Mouse (Mus musculus) T-helper 2 cell (primary cell): ENCODE measurements around the gene Cyba.

Source experiments
- in situ Hi-C: fragments of 300-600 bp; cut with MboI, MseI; formaldehyde crosslinking; loops from one replicate; pipeline ENCODE4 v1.15.1; 2025; ENCODE audit warnings: high pct_unique_total_duplicates

Gene Cyba

DNA sequence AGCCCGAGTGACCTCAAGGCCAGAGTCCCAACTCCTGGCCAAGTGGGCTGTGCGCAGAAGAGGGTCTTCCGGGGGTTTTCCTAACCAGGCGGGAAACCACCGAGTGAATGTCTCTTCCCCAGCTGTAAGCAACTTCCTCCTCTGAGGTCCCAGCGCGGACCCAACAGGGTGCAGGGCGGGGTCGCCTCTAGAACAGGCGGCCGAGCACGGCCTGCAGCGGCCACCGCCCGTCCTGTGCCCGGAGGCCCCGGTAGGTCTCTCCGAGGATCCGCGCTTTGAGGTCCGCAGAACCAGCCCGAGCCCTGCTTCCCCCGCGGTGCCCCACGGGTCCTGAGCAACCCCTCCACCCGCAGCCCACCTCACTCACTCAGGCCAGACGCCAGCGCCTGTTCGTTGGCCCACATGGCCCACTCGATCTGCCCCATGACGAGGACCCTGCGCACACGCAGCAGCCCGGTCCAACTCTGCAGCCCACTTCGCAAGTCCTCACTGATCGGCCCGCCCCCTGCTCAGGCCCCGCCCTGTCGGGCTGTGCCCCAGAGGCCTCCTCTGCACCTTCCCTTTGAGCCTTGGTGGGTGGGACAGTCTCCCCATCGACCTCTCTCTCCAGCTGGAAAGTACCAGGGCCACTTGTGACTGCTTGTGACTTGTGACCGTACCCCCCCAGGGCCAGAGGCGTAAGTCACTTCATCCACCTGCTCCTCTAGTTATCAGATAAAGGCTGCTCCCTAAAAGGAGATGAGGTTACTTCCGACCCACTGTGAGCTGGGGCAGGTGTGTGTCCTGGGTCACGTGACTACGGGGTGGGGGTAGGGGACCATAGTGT lies at the start of gene Cyba:
Cyba (minus strand) TSS at position 488 of the 826 bp plus-strand sequence.
- in situ Hi-C loops, result no loop called here

DNA sequence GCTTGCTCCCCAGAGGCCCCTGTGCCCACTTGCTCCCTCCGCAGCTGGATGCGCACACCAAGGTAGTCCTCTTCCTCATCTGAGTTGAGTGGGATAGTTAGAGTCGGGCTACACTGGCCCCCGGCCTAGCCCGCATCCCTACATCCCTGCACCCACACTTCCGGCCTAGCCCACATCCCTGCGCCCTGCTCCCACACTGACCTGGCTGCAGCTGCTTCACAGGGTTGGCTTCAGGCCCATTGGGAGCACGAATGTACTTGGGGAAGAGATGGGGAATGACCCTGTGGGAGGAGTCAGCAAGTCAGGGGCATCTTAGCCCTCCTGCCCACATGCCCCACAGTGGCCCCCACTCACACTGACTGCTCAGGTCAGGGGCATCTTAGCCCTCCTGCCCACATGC lies 49.7 kb upstream of the Cyba start:
- in situ Hi-C loops, result no loop called here

DNA sequence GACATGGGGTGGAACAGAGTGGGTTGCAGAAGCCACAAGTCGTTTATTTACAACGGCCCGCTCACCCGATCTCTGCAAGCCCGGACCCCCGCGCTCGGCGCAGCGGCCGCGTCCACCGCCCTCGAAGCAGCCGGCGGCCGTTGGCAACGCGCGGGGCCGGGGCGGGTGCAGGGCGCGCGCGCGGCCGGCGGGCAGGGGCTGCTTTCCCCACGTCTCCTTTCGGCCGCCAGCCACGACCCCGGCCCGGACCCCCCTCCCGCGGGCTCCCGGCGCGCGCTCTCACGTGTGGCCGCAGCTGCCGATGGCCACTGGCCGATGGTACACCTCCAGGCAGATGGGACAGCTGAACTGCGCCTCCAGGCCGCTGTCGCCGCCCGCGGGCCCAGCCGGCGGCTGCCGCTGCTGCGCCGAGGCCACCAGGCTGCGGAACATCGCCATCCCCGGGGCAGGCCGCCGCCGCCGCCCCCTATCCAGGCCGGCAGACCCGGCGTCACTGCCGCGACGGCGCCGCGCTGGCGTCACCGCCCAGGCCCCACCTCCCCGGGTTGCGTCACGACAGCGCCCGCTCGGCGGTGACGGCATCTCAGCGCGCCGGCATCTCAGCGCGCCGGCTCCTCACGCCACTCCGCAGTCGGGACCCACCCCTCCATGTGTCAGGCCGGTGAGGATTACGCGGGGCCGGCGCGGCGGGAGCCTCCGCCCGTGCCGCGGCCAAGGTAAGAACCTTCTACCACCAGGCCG lies 43.0 kb upstream of the Cyba start, which contains the start of the genes Rnf166 and Ctu2:
Rnf166 (minus strand) TSS at position 485 of the 741 bp plus-strand sequence.
Ctu2 (plus strand) TSS at position 564 of the 741 bp plus-strand sequence.
- in situ Hi-C loops, result no loop called here

DNA sequence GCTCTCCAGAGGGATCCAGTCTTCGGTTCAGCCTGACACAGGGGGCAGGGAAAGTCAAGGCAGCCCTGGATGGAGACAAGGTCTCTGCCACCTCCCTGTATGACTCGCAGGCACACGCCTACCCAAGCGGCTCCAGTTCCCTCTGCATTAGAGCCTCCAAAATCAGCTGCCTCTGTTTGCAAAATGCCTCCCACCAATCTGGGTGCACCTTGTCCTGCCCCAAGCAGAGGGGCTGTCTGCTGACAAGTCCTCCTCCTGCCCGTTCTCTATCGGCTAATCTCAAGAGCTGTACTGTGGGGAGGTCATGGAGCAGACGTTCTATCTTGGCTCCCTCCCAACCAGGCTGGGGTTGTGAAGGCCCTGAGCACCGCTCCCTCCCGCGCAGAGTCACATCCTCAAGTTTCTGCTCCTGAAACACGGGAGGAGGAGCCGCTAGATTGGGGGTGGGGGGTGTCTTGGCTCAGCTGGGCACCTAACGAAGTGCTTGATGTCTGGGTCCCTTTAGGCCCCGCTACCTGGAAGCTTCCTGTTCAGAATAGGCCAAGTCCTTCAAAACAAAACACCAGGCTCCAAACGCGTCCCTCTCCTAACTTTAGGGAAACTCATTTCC lies 42.3 kb upstream of the Cyba start:
- in situ Hi-C loops, result loop anchor here (5.0 kb wide), 1 partner anchor 38 kb away; no protein-coding TSS in a partner anchor

DNA sequence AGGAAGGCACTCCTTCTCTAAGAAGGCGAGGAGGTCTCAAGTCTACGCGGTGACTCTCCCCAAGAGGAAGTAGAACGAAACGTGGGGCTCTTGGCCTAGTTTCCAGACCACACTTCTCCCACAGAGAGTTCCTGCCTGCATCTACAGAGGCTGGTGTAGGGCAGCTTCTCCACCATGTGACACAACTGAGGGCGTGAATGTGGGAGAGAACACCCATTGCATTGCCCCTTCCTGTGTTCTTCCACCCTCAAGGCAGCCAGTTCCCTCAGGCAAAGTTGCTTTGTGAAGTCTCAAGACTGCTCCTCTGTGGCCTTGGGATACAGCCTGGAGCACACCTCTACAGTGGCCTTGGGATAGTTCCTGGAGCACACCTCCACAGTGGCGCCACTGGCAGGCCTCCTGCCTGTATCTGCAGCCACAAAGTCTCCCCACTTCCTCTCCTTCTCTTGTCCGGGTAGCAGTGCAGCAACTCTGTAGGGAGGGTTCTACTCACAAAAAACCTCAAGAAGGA lies 41.2 kb upstream of the Cyba start:
- in situ Hi-C loops, result loop anchor here (5.0 kb wide), 1 partner anchor 37 kb away; no protein-coding TSS in a partner anchor

DNA sequence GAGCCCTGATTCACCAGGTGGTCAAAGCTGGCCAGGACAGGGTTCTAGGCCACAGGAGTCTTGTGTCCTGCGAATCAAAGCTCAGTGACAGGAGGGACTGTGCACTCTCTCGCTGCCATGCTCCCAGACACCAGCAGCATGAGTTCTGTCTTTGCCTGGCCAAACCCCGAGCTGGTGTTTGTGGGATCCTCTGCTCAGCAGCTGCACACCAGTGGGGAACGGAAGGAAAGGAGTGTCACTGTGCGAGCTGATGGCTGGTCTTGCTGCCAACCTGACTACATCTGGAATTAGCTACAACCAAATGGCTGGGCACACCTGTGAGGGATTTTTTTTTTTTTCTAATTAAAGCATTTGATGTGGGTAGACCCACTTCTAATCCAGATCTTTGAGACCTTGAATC lies 38.0 kb upstream of the Cyba start:
- in situ Hi-C loops, result loop anchor here (5.0 kb wide), 1 partner anchor 33 kb away; no protein-coding TSS in a partner anchor

DNA sequence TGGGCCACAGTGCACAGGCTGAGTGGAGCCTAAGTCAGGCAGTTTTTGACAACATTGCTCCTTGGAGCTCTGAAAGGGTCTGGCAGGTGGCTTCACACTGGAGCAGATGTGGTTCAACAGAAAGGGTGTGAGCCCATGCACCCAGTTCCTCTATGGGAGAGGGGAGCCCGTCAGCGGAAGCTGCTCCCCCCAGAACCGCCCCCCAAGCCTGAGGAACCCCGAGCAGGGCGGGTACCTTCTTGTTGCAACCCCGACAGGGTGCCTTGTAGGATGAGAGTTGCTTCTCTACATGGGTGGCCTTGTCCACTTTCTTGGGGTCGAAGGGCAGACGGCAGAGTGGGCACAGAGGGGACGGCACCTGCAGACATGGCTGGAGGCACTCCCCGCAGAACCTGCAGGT lies 37.2 kb upstream of the Cyba start:
- in situ Hi-C loops, result loop anchor here (5.0 kb wide), 1 partner anchor 33 kb away; no protein-coding TSS in a partner anchor

DNA sequence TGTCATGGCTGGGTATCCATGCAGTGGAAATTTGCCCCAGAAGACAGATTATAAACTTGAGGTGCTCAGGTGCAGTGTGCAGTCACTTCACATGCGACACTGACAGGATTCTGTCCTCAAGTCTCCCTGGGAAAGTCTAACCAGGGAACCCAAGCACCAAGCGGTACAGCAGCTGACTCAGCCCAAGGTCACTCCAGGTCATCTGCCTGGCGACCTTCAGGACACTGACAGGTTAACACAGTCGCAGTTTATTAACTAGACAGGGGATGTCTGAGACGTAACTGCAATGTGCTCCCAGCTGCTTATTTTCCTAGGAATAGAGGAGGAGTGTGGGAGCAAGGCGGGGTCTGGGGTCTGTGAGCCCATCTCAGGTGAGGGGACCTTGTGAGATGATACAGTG lies 36.7 kb upstream of the Cyba start:
- in situ Hi-C loops, result no loop called here

DNA sequence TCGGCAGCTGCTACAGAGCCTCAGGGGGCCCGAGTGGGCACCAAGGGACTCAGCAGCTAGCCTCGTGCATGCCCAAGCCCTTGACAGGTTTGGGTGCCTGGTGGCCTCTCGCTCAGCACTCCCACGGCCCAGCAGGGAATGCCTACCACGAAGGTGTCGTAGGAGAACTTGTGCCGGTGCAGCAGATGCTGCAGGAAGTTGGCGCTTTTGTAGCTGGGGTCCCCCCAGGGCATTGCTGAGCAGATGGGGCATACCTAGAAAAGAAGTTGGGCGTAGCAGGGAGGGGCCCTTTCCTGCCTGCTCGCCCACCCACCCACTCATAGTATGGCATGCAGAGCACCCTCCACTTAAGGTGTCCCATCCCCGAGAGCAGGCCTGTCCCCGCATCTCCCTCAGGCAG lies 35.1 kb upstream of the Cyba start:
- in situ Hi-C loops, result no loop called here

DNA sequence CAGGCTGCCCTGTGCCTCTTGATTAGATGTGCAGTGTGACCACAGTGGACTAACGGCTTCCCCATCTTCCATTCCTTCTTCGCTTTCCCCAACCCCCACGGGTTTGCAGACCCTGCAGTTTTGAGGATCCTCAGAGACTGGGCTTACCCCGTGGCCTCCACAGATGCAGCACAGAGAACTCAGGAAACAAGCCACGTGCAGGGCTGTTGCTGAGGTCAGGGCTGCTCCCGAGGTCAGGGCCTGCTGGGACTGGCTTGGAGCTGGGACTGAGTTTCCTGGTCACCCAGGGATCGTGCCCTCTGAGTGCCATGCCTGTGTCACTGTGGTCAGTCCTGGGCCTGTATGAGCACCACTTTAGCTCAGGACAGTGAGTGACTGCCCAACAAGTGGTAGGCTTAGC lies 32.3 kb upstream of the Cyba start:
- in situ Hi-C loops, result no loop called here

DNA sequence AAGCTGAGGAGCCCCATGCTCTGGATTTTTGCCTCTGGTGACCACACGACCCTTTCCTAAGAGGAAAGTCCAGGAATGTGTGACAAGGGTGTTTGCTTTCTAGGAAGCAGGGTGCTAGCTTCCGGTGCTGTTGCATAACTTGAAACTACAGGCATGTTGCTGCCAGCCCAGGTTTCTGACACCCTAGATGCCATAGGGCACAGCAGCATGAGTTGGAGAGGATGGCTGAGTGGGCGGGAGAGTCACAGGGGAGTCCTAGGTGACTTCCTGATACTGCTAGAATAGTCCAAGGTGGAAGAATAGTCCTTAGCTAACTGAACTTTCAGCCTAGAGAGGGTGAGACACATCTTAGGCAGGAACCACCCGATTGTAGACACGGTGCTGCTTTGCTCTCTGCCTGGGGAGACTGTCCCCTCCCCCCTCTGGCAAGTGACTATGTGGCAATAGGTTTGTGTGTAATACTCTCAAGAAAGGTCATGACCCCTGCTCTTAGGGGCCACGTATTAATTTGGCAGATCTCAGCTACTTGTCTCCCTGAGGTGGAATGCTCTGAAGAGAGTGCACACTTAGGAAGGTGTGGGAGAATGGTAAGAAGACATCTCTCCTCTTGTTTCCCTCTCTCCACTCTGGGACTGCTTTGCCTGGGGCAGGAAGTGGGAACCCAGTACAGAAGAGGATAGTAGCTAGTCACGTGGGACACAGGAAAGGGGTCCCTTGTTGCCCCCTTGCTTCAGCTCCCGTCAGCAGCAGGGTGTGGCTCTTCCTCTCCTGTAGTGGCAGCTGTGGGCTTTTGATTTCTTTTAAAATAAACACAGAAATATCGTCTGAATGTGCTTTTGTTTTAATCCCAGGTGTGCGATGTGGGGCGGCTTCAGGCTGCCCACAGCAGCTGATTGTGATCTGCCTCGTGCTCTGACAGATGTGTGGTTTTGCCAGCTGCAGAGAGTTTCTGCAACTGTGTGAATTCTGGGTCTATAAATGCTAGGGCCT lies 31.2 kb upstream of the Cyba start:
- in situ Hi-C loops, result no loop called here

DNA sequence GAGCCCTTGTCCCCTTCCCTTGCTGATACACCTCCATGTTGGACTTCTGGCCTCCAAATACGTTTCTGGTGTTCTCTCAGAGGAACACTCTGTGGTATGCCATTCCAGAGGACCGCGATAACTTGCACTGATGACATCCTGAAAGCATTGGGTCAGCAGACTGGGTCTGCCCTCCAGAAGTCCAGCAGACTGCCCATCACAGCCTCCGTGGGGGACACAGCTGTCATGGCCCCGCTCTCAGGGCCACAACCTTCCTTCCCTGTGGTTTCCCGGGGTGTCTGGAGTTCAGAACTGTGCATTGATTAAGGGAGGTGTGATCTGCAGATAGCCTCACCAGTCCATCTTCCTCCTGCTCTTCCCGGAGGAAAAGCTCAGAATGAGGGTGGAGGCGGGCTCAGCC lies 29.8 kb upstream of the Cyba start:
- in situ Hi-C loops, result no loop called here

DNA sequence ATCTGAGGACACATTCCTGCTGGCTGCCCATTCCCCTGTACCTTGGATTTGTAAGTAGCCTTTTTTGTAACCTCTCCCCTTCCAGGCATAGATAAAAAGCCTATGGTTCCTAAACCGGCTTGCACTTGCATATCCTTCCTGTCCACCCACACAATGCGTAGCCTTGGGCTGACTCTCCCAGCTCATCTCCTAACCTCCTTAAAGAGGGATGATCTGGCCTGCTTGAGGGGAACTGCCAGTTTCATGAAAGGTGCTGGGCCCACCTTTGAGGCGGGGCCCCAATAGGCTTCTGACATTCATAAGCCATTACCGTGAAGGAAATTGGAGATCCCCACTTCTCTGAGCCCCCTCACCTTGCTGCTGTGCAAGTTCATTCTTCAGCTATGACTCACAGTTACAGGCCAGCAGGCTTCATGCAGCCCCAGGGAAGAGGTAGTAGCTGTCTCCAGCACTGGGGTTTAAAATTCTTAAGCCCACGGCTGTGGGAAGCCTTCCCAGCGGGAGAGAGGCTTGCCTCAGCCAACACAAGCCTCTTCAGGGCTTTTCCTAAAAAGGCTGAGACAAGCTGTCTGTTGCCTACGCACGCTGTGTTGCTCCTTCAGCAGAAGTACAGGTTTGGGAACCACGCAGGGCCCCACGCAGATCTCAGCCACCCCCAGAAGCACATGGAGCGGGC lies 28.9 kb upstream of the Cyba start:
- in situ Hi-C loops, result no loop called here

DNA sequence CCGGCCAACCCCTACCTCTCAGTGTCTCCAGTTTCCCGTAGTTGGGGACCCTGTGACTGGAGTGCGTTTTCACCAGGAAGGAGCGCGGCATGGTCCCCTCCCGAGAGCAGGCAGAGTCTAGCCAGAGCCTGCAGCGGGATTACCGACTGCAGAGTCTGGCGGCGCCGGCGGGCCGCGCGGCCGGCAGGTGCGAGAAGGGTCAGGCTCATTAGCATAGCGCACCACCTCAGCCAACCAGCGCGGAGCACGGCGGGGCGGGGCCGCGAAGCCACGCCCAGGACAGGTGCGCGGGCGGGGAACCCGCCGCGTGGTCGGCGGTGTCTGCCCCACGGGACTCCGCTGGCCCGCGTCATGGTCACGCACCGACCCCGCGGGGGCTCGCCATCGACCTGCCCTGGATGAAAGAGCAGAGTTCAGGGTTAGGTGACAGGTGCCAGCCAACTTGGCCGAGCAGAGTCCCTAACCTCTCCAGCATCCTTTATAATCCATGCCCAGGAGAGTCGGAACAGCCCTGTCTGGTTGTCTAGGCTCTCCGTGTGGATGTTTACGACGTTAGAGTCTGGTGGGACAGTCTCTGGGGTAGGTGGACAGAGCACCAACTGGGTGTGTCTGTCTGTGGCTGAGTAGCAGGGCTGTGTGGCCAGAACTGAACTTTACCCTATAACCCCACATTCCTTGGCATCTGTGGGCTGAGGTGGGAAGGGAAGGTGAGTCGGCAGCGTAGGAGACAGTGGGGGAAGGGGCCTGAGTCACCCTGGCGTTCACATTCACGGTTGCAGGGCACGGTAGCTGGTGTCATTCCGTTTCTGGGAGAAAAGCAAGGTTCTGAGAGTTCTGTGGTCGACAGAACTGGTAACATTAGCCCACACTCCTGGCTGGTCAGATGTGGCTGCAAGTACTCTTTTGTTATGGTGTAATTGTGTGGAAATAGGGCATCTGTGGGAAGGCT lies 28.1 kb upstream of the Cyba start, which contains the start of gene Snai3:
Snai3 (minus strand) TSS at position 210 of the 949 bp plus-strand sequence.
- in situ Hi-C loops, result no loop called here

DNA sequence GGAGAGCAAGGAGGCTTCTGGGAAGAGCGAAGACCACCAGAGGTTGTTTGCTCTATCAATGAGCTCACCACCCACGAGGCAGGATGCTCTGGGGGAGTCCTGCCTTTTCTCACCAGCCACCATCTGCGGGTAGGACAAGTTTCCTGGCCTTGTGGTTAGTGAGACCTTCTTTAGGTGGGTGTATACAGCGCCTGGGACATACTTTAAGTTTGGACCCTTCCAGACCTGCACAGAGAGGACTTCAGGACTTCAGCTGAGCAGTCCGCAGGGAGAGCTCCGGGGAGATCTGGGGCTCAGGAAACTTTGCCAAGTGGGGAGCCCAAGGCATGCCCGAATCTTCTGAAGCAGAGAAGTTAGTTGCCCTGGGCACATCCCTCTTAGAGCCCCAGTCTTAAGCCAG lies 27.3 kb upstream of the Cyba start:
- in situ Hi-C loops, result no loop called here

DNA sequence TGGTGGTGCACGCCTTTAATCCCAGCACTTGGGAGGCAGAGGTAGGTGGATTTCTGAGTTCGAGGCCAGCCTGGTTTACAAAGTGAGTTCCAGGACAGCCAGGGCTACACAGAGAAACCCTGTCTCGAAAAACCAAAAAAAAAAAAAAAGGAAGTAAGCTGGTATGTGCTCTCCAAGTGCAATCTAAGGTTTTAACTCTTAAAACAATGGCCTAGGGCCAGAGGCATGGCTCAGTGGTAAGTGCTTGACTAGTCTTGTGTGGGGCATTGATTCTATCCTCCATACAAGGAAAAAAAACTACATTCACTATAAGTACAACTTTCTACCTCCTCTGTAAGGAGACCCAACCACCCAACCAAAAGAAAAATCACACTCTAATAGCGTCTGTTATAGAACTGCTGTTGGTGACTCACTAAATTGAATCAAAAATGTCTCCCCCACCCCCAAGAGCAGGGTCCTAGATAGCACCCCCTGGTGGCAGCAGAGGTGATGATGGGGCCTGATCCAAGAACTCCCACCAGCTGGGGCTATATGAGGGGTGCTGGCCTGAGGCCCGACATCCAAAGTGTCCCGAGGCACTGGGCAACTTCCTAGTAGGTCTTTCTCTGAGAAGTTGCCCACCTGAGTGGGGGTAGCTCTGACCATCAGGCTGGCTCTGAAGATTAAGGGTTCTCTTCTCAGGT lies 26.6 kb upstream of the Cyba start:
- in situ Hi-C loops, result no loop called here

DNA sequence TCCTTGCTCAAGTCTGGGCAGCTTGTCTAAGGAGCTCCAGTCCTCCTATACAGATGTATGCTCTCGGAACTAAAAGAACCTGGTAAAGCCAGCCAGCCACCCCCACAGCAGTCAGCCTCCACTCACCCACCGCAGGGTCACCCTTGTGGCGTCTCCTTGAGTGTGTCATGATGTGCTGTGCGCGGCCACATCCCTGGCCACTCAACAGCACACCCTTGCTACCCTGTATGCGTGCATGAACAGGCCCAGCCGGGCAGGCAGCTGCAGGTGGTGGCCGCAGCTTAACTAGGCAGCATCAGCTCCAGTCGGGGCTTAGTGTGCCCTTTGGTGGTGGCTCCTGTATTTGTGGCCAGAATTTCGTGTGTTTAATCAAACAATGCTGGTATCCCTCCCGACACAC lies 24.4 kb upstream of the Cyba start:
- in situ Hi-C loops, result no loop called here

DNA sequence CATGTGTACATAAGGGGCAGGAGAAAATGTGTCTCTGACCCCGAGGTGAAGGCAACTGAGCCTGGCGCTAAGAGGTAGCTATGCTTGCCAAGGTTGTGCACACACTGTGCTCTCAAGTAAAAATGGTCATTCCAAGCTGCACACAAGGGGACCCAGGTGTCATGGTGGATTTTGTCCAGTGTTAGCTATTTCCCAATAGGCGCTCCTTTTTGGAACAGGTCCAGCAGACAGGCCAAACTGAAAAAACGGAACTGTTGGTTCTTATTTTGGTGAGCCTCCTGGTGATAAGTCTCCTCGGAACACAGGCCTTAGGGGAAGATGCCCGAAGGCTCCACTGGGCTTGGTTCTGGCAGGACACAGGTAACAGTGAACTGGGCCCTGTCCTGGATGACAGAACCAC lies 21.7 kb upstream of the Cyba start:
- in situ Hi-C loops, result no loop called here
